Mouse (Mus musculus) ovary, adult 2 months (tissue): Measurements from ENCODE around the gene Ppp6r3. TPM values are rescaled to one million over a fixed set of nuclear protein-coding genes. Genes with fewer than 3 reads are reported as not detected.

Experiments used
- polyA plus RNA-seq: library from polyadenylated mRNA; depleted of rRNA; stranded (reverse); fragments of >200 nt; gene quantifications from 2 replicates; pipeline ENCODE4 v1.2.3, GENCODE M21; 2012; rRNA removed

Gene Ppp6r3
- 66.7 and 71.9 TPM in 2 replicates for polyA plus RNA-seq

DNA sequence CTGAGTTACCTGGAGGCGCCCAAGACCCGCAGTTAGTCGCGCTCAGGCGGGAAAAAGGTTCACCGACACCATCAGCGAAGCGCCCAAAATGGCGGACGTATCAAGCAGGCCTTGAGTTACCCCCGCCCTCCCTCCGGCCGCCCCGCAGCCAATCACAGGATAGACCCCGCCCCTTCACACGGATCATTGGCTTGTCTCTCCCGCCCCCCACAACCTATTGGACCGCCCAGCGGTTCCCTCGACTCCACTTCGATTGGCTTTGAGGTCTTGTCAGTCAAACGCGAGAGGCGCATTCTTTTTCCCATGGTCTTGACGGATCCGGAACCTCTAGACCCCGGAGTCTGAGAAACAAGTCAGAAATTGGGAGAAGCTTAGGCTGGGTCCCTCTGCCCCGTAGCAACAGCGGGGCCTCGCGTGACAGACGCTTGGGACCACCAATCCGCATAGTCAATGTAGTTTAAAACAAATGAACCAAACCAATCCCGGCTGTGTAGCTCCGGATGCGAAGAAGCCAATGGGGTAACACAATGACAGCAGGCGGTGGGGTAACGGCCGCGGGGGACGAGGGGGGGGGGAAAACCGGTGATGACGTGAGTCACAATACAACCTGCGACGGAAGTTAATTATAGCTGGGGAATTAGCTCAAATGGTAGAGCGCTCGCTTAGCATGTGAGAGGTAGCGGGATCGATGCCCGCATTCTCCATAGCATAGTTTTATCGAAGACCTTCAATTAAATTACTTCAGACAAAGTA lies at the start of gene Ppp6r3:
Gene Ppp6r3, minus strand, starts transcription at position 118 of the 753 bp plus-strand sequence.

DNA sequence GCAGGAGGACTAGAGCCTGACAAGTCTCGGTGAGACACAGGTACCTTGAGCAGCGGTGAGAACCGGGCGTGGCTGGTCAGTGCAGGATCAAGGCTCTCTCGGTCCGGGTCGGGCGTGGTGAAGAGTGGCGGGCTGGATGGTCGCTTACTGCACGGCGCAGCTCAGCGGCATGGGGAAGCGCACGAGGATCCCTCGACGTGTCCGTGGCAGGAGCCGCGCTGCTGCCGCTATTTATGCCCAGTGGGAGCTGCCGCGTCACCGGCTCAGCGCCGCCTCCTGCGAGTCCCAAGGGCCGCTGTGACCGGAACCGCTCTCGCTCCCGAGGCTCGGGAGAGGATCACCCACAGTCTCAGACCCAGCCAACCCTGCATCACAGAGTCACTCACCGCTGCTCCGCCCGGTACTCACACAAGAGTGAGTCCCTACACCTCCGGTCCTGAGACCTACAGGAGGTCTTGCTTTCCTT lies 161.2 kb downstream of the Ppp6r3 start, which contains the start of gene Gal:
Gene Gal, minus strand, starts transcription at position 277 of the 466 bp plus-strand sequence.

Other genes with a start within 250 kb of the Ppp6r3 start
- gene Tesmin, start 186.9 kb downstream of the Ppp6r3 start, polyA plus RNA-seq, result 0.50 and 0.68 TPM in 2 replicates
- 0.21 and 0.66 TPM in 2 replicates for gene Gal, start 161.2 kb downstream of the Ppp6r3 start, polyA plus RNA-seq
- 58.3 and 71.5 TPM in 2 replicates for gene Lrp5, start 110.8 kb upstream of the Ppp6r3 start, polyA plus RNA-seq
- 109 and 131 TPM in 2 replicates for gene 1810055G02Rik, start 132.5 kb upstream of the Ppp6r3 start, polyA plus RNA-seq
- 14.5 and 17.9 TPM in 2 replicates for gene Kmt5b, start 191.7 kb upstream of the Ppp6r3 start, polyA plus RNA-seq